Mouse (Mus musculus): ENCODE measurements around the gene Stard9. TPM values are rescaled to one million over a fixed set of nuclear protein-coding genes. Genes with fewer than 3 reads are reported as not detected.
"Not testable (repeated sequence)": the region's sequence is repeated elsewhere in the genome, so short reads cannot be mapped to it uniquely, and the experiment has no call there.

Gene Stard9
- total RNA-seq, 2 experiments from 2014 or later, result 8.1 to 9.9 TPM

- H3K27ac ChIP-seq, result no peak overlapping the region
- no peak for DNase-seq (ENCODE audit: low spot score in 2 of 2)
- H3K4me3 ChIP-seq, result no peak overlapping the region
- TF ChIP-seq CTCF (conservative IDR thresholded peaks at IDR 0.05), result no peak
Observed at GRCm38 (mm10) chr2:120659318-120659717, 30.4 kb downstream of the Stard9 start.

GRCm38 (mm10) chr2:120660486-120661078 lies 31.7 kb downstream of the Stard9 start:
- no peak for TF ChIP-seq CTCF (conservative IDR thresholded peaks at IDR 0.05)
- no peak for DNase-seq (ENCODE audit: low spot score in 2 of 2)
- Histone ChIP-seq H3K4me3 (no peak overlapping the region), H3K27ac (peak overlapping the region; percentile 3; the same call in 1 of the 2 replicates)

- no peak for TF ChIP-seq CTCF (conservative IDR thresholded peaks at IDR 0.05)
- H3K4me3 ChIP-seq, result no peak overlapping the region
- no peak overlapping the region for H3K27ac ChIP-seq
- no peak for DNase-seq (ENCODE audit: low spot score in 2 of 2)
Observed at GRCm38 (mm10) chr2:120662766-120663165, 33.8 kb downstream of the Stard9 start.

- DNase-seq (ENCODE audit: low spot score in 2 of 2), result no peak
- H3K4me3 ChIP-seq, result no peak overlapping the region
- TF ChIP-seq CTCF (conservative IDR thresholded peaks at IDR 0.05), result peak; percentile 46
- peak overlapping the region; percentile 70 for H3K27ac ChIP-seq
Observed at GRCm38 (mm10) chr2:120663491-120664154, 34.7 kb downstream of the Stard9 start.

GRCm38 (mm10) chr2:120667446-120667845 lies 38.5 kb downstream of the Stard9 start:
- TF ChIP-seq CTCF (conservative IDR thresholded peaks at IDR 0.05), result no peak
- no peak for DNase-seq (ENCODE audit: low spot score in 2 of 2)
- Histone ChIP-seq H3K27ac (no peak overlapping the region), H3K4me3 (no peak overlapping the region)

- DNase-seq (ENCODE audit: low spot score in 2 of 2), result no peak
- H3K4me3 ChIP-seq, result no peak overlapping the region
- H3K27ac ChIP-seq, result no peak overlapping the region
- peak; percentile 76 for TF ChIP-seq CTCF (conservative IDR thresholded peaks at IDR 0.05)
Observed at GRCm38 (mm10) chr2:120670253-120670652, 41.3 kb downstream of the Stard9 start.

GRCm38 (mm10) chr2:120681151-120681550 lies 52.2 kb downstream of the Stard9 start:
- H3K27ac ChIP-seq; H3K4me3 ChIP-seq; DNase-seq (ENCODE audit: low spot score in 2 of 2): not testable (repeated sequence)

GRCm38 (mm10) chr2:120697767-120698166 lies 68.8 kb downstream of the Stard9 start:
- TF ChIP-seq CTCF (conservative IDR thresholded peaks at IDR 0.05), result no peak
- no peak for DNase-seq (ENCODE audit: low spot score in 2 of 2)
- H3K4me3 ChIP-seq, result no peak overlapping the region

GRCm38 (mm10) chr2:120700379-120700885 lies 71.5 kb downstream of the Stard9 start:
- no peak for DNase-seq (ENCODE audit: low spot score in 2 of 2)
- no peak overlapping the region for H3K27ac ChIP-seq
- TF ChIP-seq CTCF (conservative IDR thresholded peaks at IDR 0.05), result no peak
- H3K4me3 ChIP-seq, result no peak overlapping the region

More at GRCm38 (mm10) chr2:120697767-120698166, 68.8 kb downstream of the Stard9 start:
- H3K27ac ChIP-seq, result no peak overlapping the region

GRCm38 (mm10) chr2:120702675-120703074 lies 73.8 kb downstream of the Stard9 start:
- Histone ChIP-seq H3K4me3 (no peak overlapping the region), H3K27ac (no peak overlapping the region)
- no peak for TF ChIP-seq CTCF (conservative IDR thresholded peaks at IDR 0.05)
- DNase-seq (ENCODE audit: low spot score in 2 of 2), result no peak

- Histone ChIP-seq H3K27ac (no peak overlapping the region), H3K4me3 (no peak overlapping the region)
- no peak for TF ChIP-seq CTCF (conservative IDR thresholded peaks at IDR 0.05)
- no peak for DNase-seq (ENCODE audit: low spot score in 2 of 2)
Observed at GRCm38 (mm10) chr2:120707041-120707440, 78.1 kb downstream of the Stard9 start.

GRCm38 (mm10) chr2:120710154-120710553 lies 81.2 kb downstream of the Stard9 start:
- no peak for TF ChIP-seq CTCF (conservative IDR thresholded peaks at IDR 0.05)
- no peak for DNase-seq (ENCODE audit: low spot score in 2 of 2)
- Histone ChIP-seq H3K4me3 (no peak overlapping the region), H3K27ac (no peak overlapping the region)

- TF ChIP-seq CTCF (conservative IDR thresholded peaks at IDR 0.05), result no peak
- no peak for DNase-seq (ENCODE audit: low spot score in 2 of 2)
- Histone ChIP-seq H3K4me3 (no peak overlapping the region), H3K27ac (no peak overlapping the region)
Observed at GRCm38 (mm10) chr2:120710948-120711347, 82.0 kb downstream of the Stard9 start.

GRCm38 (mm10) chr2:120713441-120713840 lies 84.5 kb downstream of the Stard9 start:
- no peak for TF ChIP-seq CTCF (conservative IDR thresholded peaks at IDR 0.05)
- Histone ChIP-seq H3K4me3 (no peak overlapping the region), H3K27ac (no peak overlapping the region)
- no peak for DNase-seq (ENCODE audit: low spot score in 2 of 2)
